Comparison of ENCODE assay signal across 29 mouse cellular contexts in genomic region chr8:83320543-83320942, GRCm38 (mm10). TPM values are rescaled to one million over a fixed set of nuclear protein-coding genes. Genes with fewer than 3 reads are reported as not detected.
A peak's percentile ranks its signal among the peaks of the same experiment; 100 is the strongest.
DNase-seq lines count a peak whose midpoint lies in the region; ATAC-seq lines count a peak whose summit lies in the region.
"Had no signal": no experiment of that assay in that cellular context is flagged by ENCODE, and none has a peak within 500 bp of the region (broad histone marks: within the 10 kb centered on the region; RNA-seq: fewer than 3 reads in every experiment).

No protein-coding gene starts in this region.

- H3K9ac ChIP-seq in midbrain, embryonic 15.5 days: no peak overlapping the region
- H3K9ac ChIP-seq in embryonic facial prominence, embryonic 13.5 days: 0 out of 2 replicates have a peak overlapping the region, but pooled peaks have one; percentile 28
- H3K9ac ChIP-seq: embryonic facial prominence, embryonic 15.5 days; forebrain, embryonic 15.5 days; heart, embryonic 15.5 days; hindbrain, embryonic 15.5 days had no signal

- peaks cover 76% of the 10 kb centered on the region for H3K36me3 ChIP-seq in midbrain, embryonic 10.5 days
- H3K36me3 ChIP-seq in midbrain, embryonic 15.5 days (replicated peaks): peaks cover 47% of the 10 kb centered on the region; the same call in 1 of the 2 replicates
- H3K36me3 ChIP-seq in embryonic facial prominence, embryonic 13.5 days: peaks cover 57% of the 10 kb centered on the region

- H3K27me3 ChIP-seq in midbrain, embryonic 10.5 days (ENCODE audit: low read depth, poor library complexity, severe bottlenecking): no peaks in the 10 kb centered on the region
- no peaks in the 10 kb centered on the region for H3K27me3 ChIP-seq in midbrain, embryonic 15.5 days (replicated peaks)
- no peaks in the 10 kb centered on the region for H3K27me3 ChIP-seq in embryonic facial prominence, embryonic 13.5 days
- H3K27me3 ChIP-seq: embryonic facial prominence, embryonic 15.5 days; forebrain, embryonic 15.5 days; heart, embryonic 15.5 days; hindbrain, embryonic 15.5 days had no signal

- no peak overlapping the region for H3K4me2 ChIP-seq in midbrain, embryonic 15.5 days
- H3K4me2 ChIP-seq in embryonic facial prominence, embryonic 13.5 days: no peak overlapping the region
- H3K4me2 ChIP-seq: embryonic facial prominence, embryonic 15.5 days; forebrain, embryonic 15.5 days; heart, embryonic 11.5 days; heart, embryonic 15.5 days; hindbrain, embryonic 15.5 days had no signal

- ATAC-seq in midbrain, embryonic 15.5 days (replicated peaks): no peak
- no peak; the same call in 1 of the 2 replicates for ATAC-seq in embryonic facial prominence, embryonic 13.5 days (ENCODE audit: insufficient number of reproducible peaks, insufficient read depth, low FRiP score, low TSS enrichment, low read depth)
- ATAC-seq: CD4-positive, CD25-positive, alpha-beta regulatory T cell, adult 4 months; forebrain, embryonic 15.5 days; intestine, embryonic 16.5 days had no signal

- H3K4me1 ChIP-seq in midbrain, embryonic 10.5 days: peaks cover 5% of the 10 kb centered on the region; the same call in 1 of the 2 replicates
- H3K4me1 ChIP-seq in midbrain, embryonic 15.5 days: no peaks in the 10 kb centered on the region
- H3K4me1 ChIP-seq in embryonic facial prominence, embryonic 13.5 days: peaks cover 13% of the 10 kb centered on the region
- H3K4me1 ChIP-seq: embryonic facial prominence, embryonic 15.5 days; forebrain, embryonic 15.5 days; heart, embryonic 15.5 days; hindbrain, embryonic 15.5 days had no signal

- H3K27ac ChIP-seq in midbrain, embryonic 10.5 days (replicated peaks): no peak overlapping the region
- no peak overlapping the region for H3K27ac ChIP-seq in midbrain, embryonic 15.5 days
- peak overlapping the region; percentile 39; the same call in 1 of the 2 replicates for H3K27ac ChIP-seq in embryonic facial prominence, embryonic 13.5 days
- H3K27ac ChIP-seq: embryonic facial prominence, embryonic 15.5 days; forebrain, embryonic 15.5 days; heart, adult 2 months; heart, embryonic 15.5 days; hindbrain, embryonic 15.5 days had no signal

- no peaks in the 10 kb centered on the region for H3K9me3 ChIP-seq in midbrain, embryonic 10.5 days (replicated peaks)
- H3K9me3 ChIP-seq in midbrain, embryonic 15.5 days: no peaks in the 10 kb centered on the region
- H3K9me3 ChIP-seq in embryonic facial prominence, embryonic 13.5 days: no peaks in the 10 kb centered on the region
- H3K9me3 ChIP-seq: embryonic facial prominence, embryonic 15.5 days; forebrain, embryonic 15.5 days; heart, embryonic 15.5 days; hindbrain, embryonic 15.5 days had no signal

- 31% methylated on average over 3 of the region's 3 CpGs for WGBS in midbrain, embryonic 10.5 days
- WGBS in midbrain, embryonic 15.5 days: 48% methylated on average over 3 of the region's 3 CpGs
- 28% methylated on average over 3 of the region's 3 CpGs for WGBS in embryonic facial prominence, embryonic 13.5 days

- DNase-seq in embryo, embryonic 10.5 days (ENCODE audit: low spot score): peak; percentile 19
- DNase-seq in embryo, embryonic 9.5 days (ENCODE audit: extremely low spot score): no peak
- peak; percentile 25 for DNase-seq in midbrain, embryonic 10.5 days (ENCODE audit: low spot score)
- DNase-seq in cerebellum, adult 11 months: no peak
- no peak for DNase-seq in gastrocnemius, postnatal 10 days
- DNase-seq: adrenal gland, adult 2 months; adrenal gland, postnatal 36 days; B cell, adult 2 months; cerebellum, adult 8-10 months; cerebellum, postnatal 14 days; gastrocnemius, postnatal 14 days; heart, adult 2 months; heart, postnatal 14 days had no signal

- H3K4me3 ChIP-seq in midbrain, embryonic 10.5 days: no peak overlapping the region
- H3K4me3 ChIP-seq in midbrain, embryonic 15.5 days: no peak overlapping the region
- H3K4me3 ChIP-seq in embryonic facial prominence, embryonic 13.5 days: no peak overlapping the region
- H3K4me3 ChIP-seq: embryonic facial prominence, embryonic 15.5 days; erythroblast, embryonic 14.5 days; forebrain, embryonic 15.5 days; heart, adult 2 months; heart, embryonic 15.5 days; hindbrain, embryonic 15.5 days had no signal

RNA-seq across cellular contexts. Expression of gene Elmod2, which starts 11.7 kb away (rescaled TPM):
- polyA plus RNA-seq in midbrain, embryonic 10.5 days (2016; fragmentation: Nextera tagmentation; extraction: Ambion mirVana): 20.2 and 22.6 TPM in 2 replicates
- 26.4 and 31.0 TPM in 2 replicates for polyA plus RNA-seq in midbrain, embryonic 15.5 days (2015; fragmentation: Nextera tagmentation; extraction: Ambion mirVana)
- polyA plus RNA-seq in embryonic facial prominence, embryonic 13.5 days (2015; fragmentation: Nextera tagmentation; extraction: Ambion mirVana): 20.3 and 22.3 TPM in 2 replicates
- 1 to 10 TPM; 7.2 to 9.0 TPM for total RNA-seq in gastrocnemius, postnatal 10 days (2021)

RNA-seq across cellular contexts. Expression of gene Mgat4d, which starts 27.7 kb away (rescaled TPM):
- not detected in 2 replicates for polyA plus RNA-seq in midbrain, embryonic 10.5 days (2016; fragmentation: Nextera tagmentation; extraction: Ambion mirVana)
- not detected in 2 replicates for polyA plus RNA-seq in midbrain, embryonic 15.5 days (2015; fragmentation: Nextera tagmentation; extraction: Ambion mirVana)
- not detected in 2 replicates for polyA plus RNA-seq in embryonic facial prominence, embryonic 13.5 days (2015; fragmentation: Nextera tagmentation; extraction: Ambion mirVana)
- total RNA-seq in gastrocnemius, postnatal 10 days (2021): not detected
- total RNA-seq: adrenal gland, adult 2 months; adrenal gland, postnatal 36 days; common myeloid progenitor, adult 5-6 weeks; gastrocnemius, postnatal 14 days; heart, adult 2 months; heart, postnatal 14 days; hematopoietic stem cell, adult 5-6 weeks; MEL had no signal
- polyA plus RNA-seq: adrenal gland, adult 2 months; CD4-positive, CD25-positive, alpha-beta regulatory T cell, adult 4 months; embryonic facial prominence, embryonic 15.5 days; erythroblast, embryonic 14.5 days; forebrain, embryonic 11.5 days; forebrain, embryonic 15.5 days; frontal cortex, adult 2 months; gonadal fat pad, adult 2 months; heart, adult 2 months; heart, embryonic 11.5 days; heart, embryonic 15.5 days; hindbrain, embryonic 15.5 days; intestine, embryonic 16.5 days had no signal

RNA-seq across cellular contexts. Expression of gene Ucp1, which starts 30.4 kb away (rescaled TPM):
- 0.16 TPM in 1 of 2 replicates, not detected in the other for polyA plus RNA-seq in midbrain, embryonic 10.5 days (2016; fragmentation: Nextera tagmentation; extraction: Ambion mirVana)
- polyA plus RNA-seq in midbrain, embryonic 15.5 days (2015; fragmentation: Nextera tagmentation; extraction: Ambion mirVana): 0.10 and 0.27 TPM in 2 replicates
- polyA plus RNA-seq in embryonic facial prominence, embryonic 13.5 days (2015; fragmentation: Nextera tagmentation; extraction: Ambion mirVana): not detected in 2 replicates
- total RNA-seq in gastrocnemius, postnatal 10 days (2021): not detected
- total RNA-seq: common myeloid progenitor, adult 5-6 weeks; gastrocnemius, postnatal 14 days; hematopoietic stem cell, adult 5-6 weeks; MEL had no signal
- polyA plus RNA-seq: CD4-positive, CD25-positive, alpha-beta regulatory T cell, adult 4 months; erythroblast, embryonic 14.5 days; forebrain, embryonic 11.5 days; heart, embryonic 11.5 days; heart, embryonic 15.5 days; hindbrain, embryonic 15.5 days; intestine, embryonic 16.5 days had no signal

Comparison
In these comparisons a context has a peak if more than half of its experiments do, and no peak if none do; other contexts are left out.
1. DNase-seq: peak in embryo, embryonic 10.5 days (single experiment) and midbrain, embryonic 10.5 days (single experiment); none in embryo, embryonic 9.5 days (single experiment), cerebellum, adult 11 months (single experiment) and gastrocnemius, postnatal 10 days (single experiment).